Mouse (Mus musculus) stomach, embryonic 16.5 days (tissue): Measurements from ENCODE around the gene Sptbn4. TPM values are rescaled to one million over a fixed set of nuclear protein-coding genes. Genes with fewer than 3 reads are reported as not detected.
A peak's percentile ranks its signal among the peaks of the same experiment; 100 is the strongest.

Source experiments
- ATAC-seq: fragments of 200-750 bp; cut with Nextera tagmentation; 2 replicates; pipeline ENCODE4 v1.8.0; 2017; ENCODE audit warnings: moderate number of reproducible peaks, moderate TSS enrichment; ENCODE audit not compliant: insufficient read depth, low FRiP score
- H3K27ac ChIP-seq: fragments of 300-500 bp; sonication (generic); 2 replicates; pipeline ENCODE4 v1.5.1; 2014; ENCODE audit warnings: low read length
- H3K27me3 ChIP-seq: fragments of 300-500 bp; sonication (generic); 2 replicates; pipeline ENCODE4 v1.6.1; 2014; ENCODE audit warnings: low read length, control low read depth, mixed read lengths; ENCODE audit not compliant: control insufficient read depth, insufficient read depth
- H3K36me3 ChIP-seq: fragments of 300-500 bp; sonication (generic); 2 replicates; pipeline ENCODE4 v1.6.1; 2014; ENCODE audit warnings: low read length; ENCODE audit not compliant: control insufficient read depth, insufficient read depth
- H3K4me1 ChIP-seq: fragments of 300-500 bp; sonication (generic); 2 replicates; pipeline ENCODE4 v1.6.1; 2014; ENCODE audit warnings: low read length, control low read depth, mixed read lengths; ENCODE audit not compliant: control insufficient read depth, insufficient read depth
- H3K4me2 ChIP-seq: fragments of 300-500 bp; sonication (generic); 2 replicates; pipeline ENCODE4 v1.6.1; 2014; ENCODE audit warnings: low read depth, low read length, mixed read lengths
- H3K4me3 ChIP-seq: fragments of 300-500 bp; sonication (generic); replicated peaks from 2 replicates; pipeline ENCODE4 v1.5.1; 2014; ENCODE audit warnings: mild to moderate bottlenecking, low read length
- H3K9ac ChIP-seq: fragments of 300-500 bp; sonication (generic); 2 replicates; pipeline ENCODE4 v1.6.1; 2014; ENCODE audit warnings: low read length
- H3K9me3 ChIP-seq: fragments of 300-500 bp; sonication (generic); replicated peaks from 2 replicates; pipeline ENCODE4 v1.6.1; 2016; ENCODE audit warnings: low read length, control low read depth; ENCODE audit not compliant: control insufficient read depth
- WGBS: fragments of 180-500 bp; shearing (Covaris S2); extraction: QIAGEN DNeasy Blood & Tissue Kit; methylation state at CpG from one replicate; pipeline ENCODE4 v1.1.7; 2014; 5-methylcytosine and 5-hydroxymethylcytosine counted together
- polyA plus RNA-seq: library from polyadenylated mRNA; unstranded; fragments of >200 nt; fragmentation: Nextera tagmentation; extraction: Ambion mirVana; gene quantifications from 2 replicates; pipeline ENCODE4 v1.2.1, GENCODE M21; 2015

Gene Sptbn4
- polyA plus RNA-seq, 1 experiment from 2014 or later: 0.50 TPM

GRCm38 (mm10) chr7:27448421-27449206 lies 1.1 kb upstream of the Sptbn4 start:
- Histone ChIP-seq H3K9ac (peak overlapping the region; percentile 74), H3K27ac (peak overlapping the region; percentile 50)
- 52% methylated on average over 15 of the region's 15 CpGs for WGBS

GRCm38 (mm10) chr7:27446521-27447418 lies 716 bp downstream of the Sptbn4 start:
- Histone ChIP-seq H3K4me1 (peaks cover 18% of the 10 kb centered on the region), H3K36me3 (no peaks in the 10 kb centered on the region), H3K27ac (no peak overlapping the region), H3K4me2 (peak overlapping the region; percentile 91), H3K9ac (peak overlapping the region; percentile 70), H3K27me3 (peaks cover 17% of the 10 kb centered on the region), H3K9me3 (no peaks in the 10 kb centered on the region), H3K4me3 (peak overlapping the region; percentile 69)
- 7% methylated on average over 52 of the region's 53 CpGs for WGBS
- no peak for ATAC-seq

More at GRCm38 (mm10) chr7:27448421-27449206, 1.1 kb upstream of the Sptbn4 start:
- H3K4me3 ChIP-seq: peak overlapping the region; percentile 69
- H3K9me3 ChIP-seq: no peaks in the 10 kb centered on the region
- H3K4me2 ChIP-seq: peak overlapping the region; percentile 78
- H3K27me3 ChIP-seq: peaks cover 17% of the 10 kb centered on the region
- peaks cover 18% of the 10 kb centered on the region for H3K4me1 ChIP-seq
- H3K36me3 ChIP-seq: no peaks in the 10 kb centered on the region
- no peak for ATAC-seq

GRCm38 (mm10) chr7:27446051-27446450 lies 1.4 kb downstream of the Sptbn4 start:
- H3K27me3 ChIP-seq: peaks cover 17% of the 10 kb centered on the region
- peaks cover 18% of the 10 kb centered on the region for H3K4me1 ChIP-seq
- no peak for ATAC-seq
- H3K4me2 ChIP-seq: peak overlapping the region; percentile 91
- no peaks in the 10 kb centered on the region for H3K36me3 ChIP-seq
- H3K9ac ChIP-seq: peak overlapping the region; percentile 70
- H3K9me3 ChIP-seq: no peaks in the 10 kb centered on the region
- H3K27ac ChIP-seq: no peak overlapping the region
- H3K4me3 ChIP-seq: peak overlapping the region; percentile 52
- 8% methylated on average over 18 of the region's 18 CpGs for WGBS

GRCm38 (mm10) chr7:27440014-27440413 lies 7.5 kb downstream of the Sptbn4 start:
- no peak overlapping the region for H3K4me2 ChIP-seq

GRCm38 (mm10) chr7:27437544-27437943 lies 9.9 kb downstream of the Sptbn4 start:
- no peaks in the 10 kb centered on the region for H3K9me3 ChIP-seq
- no peak overlapping the region for H3K4me2 ChIP-seq
- no peak overlapping the region for H3K9ac ChIP-seq
- WGBS: 54% methylated on average over 5 of the region's 5 CpGs
- H3K4me3 ChIP-seq: no peak overlapping the region
- ATAC-seq: no peak
- H3K27me3 ChIP-seq: peaks cover 12% of the 10 kb centered on the region
- H3K27ac ChIP-seq: no peak overlapping the region
- H3K36me3 ChIP-seq: no peaks in the 10 kb centered on the region
- peaks cover 3% of the 10 kb centered on the region; the same call in 1 of the 2 replicates for H3K4me1 ChIP-seq

More at GRCm38 (mm10) chr7:27440014-27440413, 7.5 kb downstream of the Sptbn4 start:
- Histone ChIP-seq H3K27ac (no peak overlapping the region), H3K36me3 (no peaks in the 10 kb centered on the region), H3K9me3 (no peaks in the 10 kb centered on the region), H3K4me3 (no peak overlapping the region), H3K9ac (no peak overlapping the region), H3K4me1 (no peaks in the 10 kb centered on the region), H3K27me3 (no peaks in the 10 kb centered on the region; the same call in 1 of the 2 replicates)
- no peak for ATAC-seq
- 79% methylated on average over 4 of the region's 4 CpGs for WGBS

GRCm38 (mm10) chr7:27433794-27434193 lies 13.7 kb downstream of the Sptbn4 start:
- Histone ChIP-seq H3K36me3 (no peaks in the 10 kb centered on the region), H3K4me2 (peak overlapping the region; percentile 21; the same call in 1 of the 2 replicates), H3K27ac (no peak overlapping the region), H3K27me3 (peaks cover 12% of the 10 kb centered on the region), H3K4me1 (peaks cover 3% of the 10 kb centered on the region; the same call in 1 of the 2 replicates), H3K9ac (no peak overlapping the region), H3K9me3 (peaks cover 7% of the 10 kb centered on the region; the same call in 1 of the 2 replicates), H3K4me3 (no peak overlapping the region)
- WGBS: 10% methylated on average over 10 of the region's 10 CpGs
- ATAC-seq: no peak; the same call in 1 of the 2 replicates

- H3K4me2 ChIP-seq: peak overlapping the region; percentile 21; the same call in 1 of the 2 replicates
- no peak overlapping the region for H3K4me3 ChIP-seq
Measured at GRCm38 (mm10) chr7:27433349-27433748, 14.1 kb downstream of the Sptbn4 start.

GRCm38 (mm10) chr7:27429135-27429534 lies 18.4 kb downstream of the Sptbn4 start:
- peaks cover 6% of the 10 kb centered on the region for H3K27me3 ChIP-seq
- no peak overlapping the region for H3K4me2 ChIP-seq
- no peaks in the 10 kb centered on the region for H3K36me3 ChIP-seq
- WGBS: 56% methylated on average over 2 of the region's 2 CpGs
- no peak overlapping the region for H3K9ac ChIP-seq
- no peak for ATAC-seq
- no peak overlapping the region for H3K27ac ChIP-seq
- H3K9me3 ChIP-seq: peaks cover 7% of the 10 kb centered on the region; the same call in 1 of the 2 replicates
- H3K4me3 ChIP-seq: no peak overlapping the region
- peaks cover 3% of the 10 kb centered on the region; the same call in 1 of the 2 replicates for H3K4me1 ChIP-seq

More at GRCm38 (mm10) chr7:27433349-27433748, 14.1 kb downstream of the Sptbn4 start:
- Histone ChIP-seq H3K9me3 (peaks cover 7% of the 10 kb centered on the region; the same call in 1 of the 2 replicates), H3K36me3 (no peaks in the 10 kb centered on the region), H3K27ac (no peak overlapping the region), H3K9ac (no peak overlapping the region), H3K4me1 (peaks cover 3% of the 10 kb centered on the region; the same call in 1 of the 2 replicates), H3K27me3 (peaks cover 12% of the 10 kb centered on the region)
- WGBS: 24% methylated on average over 10 of the region's 10 CpGs
- ATAC-seq: no peak
